Mouse (Mus musculus) thymus, postnatal 14 days (tissue): ENCODE data around the gene Mlxipl.

Experiments used
- DNase-seq: peaks from one replicate; pipeline ENCODE4 v3.0.0; 2021

The Mlxipl gene

DNA sequence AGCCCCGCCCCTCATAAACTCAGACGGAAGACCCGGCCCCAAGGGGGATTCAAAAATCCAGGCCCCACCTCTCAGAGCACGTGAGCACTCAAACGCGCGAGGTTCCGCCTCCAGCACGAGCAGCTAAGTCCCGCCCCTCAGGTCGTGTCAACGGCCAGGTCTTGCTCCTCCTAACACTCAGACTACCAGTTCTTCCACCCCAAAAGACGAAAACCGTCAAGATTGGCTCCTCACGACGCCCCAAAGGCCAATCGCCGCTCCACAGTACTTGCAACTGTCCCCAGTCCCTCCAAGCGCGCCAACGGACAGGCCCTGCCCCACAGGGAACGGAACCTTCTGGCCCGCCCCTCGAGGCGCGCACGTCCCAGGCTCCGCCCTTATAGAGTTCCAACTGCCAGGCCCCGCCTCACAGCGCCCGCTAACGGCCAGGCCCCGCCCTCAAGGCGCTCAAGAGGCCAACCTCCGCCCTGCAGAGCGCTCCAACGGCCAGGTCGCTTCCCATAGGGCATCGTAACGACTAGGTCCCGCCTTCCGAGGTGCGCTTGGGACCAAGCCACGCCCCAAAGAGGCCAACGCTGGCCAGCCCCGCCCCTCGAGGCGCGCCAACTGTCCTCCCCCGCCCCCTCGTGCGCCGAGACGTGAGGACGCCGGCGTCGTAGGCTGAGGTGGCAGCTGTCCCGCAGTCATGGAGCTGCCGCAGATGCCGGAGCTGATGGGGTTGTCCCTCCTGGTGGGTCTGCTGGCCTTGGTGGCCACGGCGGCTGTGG is 59.5 kb downstream of the Mlxipl start, which contains the start of gene Tbl2:
TSS of gene Tbl2 (plus strand) at position 605 of the 767 bp plus-strand sequence.
- DNase-seq = peak; percentile 99

DNA sequence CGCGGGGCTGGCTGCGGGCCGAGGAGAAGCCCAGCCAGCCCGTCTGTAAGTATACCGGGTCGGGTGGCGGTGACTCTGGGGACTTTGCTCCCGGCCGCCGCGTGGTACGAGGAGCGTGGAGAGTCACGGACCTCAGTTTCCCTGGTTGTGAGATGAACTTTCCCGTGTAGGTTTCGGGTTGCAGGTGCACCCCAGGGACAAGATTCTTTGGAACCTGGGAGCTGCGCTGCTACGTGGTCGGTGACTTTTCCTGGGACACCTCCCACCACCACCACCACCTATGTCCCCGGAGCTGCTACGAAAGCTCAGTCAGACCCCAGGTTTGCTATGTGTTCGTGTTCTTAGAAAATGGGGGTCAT is 60.1 kb downstream of the Mlxipl start:
- no peak for DNase-seq

- DNase-seq = no peak
These were observed 66.8 kb downstream of the Mlxipl start for GRCm38 (mm10) chr5:135156496-135156895.

- no peak for DNase-seq
These were observed 71.5 kb downstream of the Mlxipl start for GRCm38 (mm10) chr5:135161221-135161620.

GRCm38 (mm10) chr5:135161650-135162049 is 72.0 kb downstream of the Mlxipl start:
- no peak for DNase-seq

- no peak for DNase-seq
These were observed 72.7 kb downstream of the Mlxipl start for GRCm38 (mm10) chr5:135162361-135162760.

- no peak for DNase-seq
These were observed 73.1 kb downstream of the Mlxipl start for GRCm38 (mm10) chr5:135162821-135163220.

- DNase-seq = no peak
These were observed 77.2 kb downstream of the Mlxipl start for GRCm38 (mm10) chr5:135166909-135167308.

- no peak for DNase-seq
These were observed 77.8 kb downstream of the Mlxipl start for GRCm38 (mm10) chr5:135167469-135167868.

GRCm38 (mm10) chr5:135168063-135169062 is 78.7 kb downstream of the Mlxipl start, which contains the start of gene Bcl7b:
TSS of gene Bcl7b (plus strand) at chr5:135168283.
- DNase-seq = peak; percentile 96

GRCm38 (mm10) chr5:135169479-135169878 is 79.8 kb downstream of the Mlxipl start:
- no peak for DNase-seq

- DNase-seq = no peak
These were observed 82.1 kb downstream of the Mlxipl start for GRCm38 (mm10) chr5:135171688-135172220.

DNA sequence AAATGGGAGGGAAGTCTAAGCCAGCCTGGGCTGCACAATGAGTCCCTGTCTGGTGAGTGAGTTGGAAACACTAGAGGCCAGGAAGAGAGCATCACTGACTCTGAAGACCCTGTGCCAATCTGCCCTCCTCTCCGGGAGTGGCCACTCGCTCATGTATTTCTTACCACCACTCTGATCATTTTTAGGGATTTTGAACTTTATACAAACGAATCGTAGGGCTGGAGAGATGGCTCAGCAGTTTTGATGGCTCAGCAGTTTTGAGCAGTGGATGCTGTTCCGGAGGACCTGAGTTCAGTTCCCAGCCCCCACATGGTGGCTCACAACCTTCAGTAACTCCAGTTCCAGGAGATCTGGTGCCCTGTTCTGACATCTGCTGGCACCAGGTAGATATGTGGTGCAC is 83.3 kb downstream of the Mlxipl start:
- DNase-seq = no peak

DNA sequence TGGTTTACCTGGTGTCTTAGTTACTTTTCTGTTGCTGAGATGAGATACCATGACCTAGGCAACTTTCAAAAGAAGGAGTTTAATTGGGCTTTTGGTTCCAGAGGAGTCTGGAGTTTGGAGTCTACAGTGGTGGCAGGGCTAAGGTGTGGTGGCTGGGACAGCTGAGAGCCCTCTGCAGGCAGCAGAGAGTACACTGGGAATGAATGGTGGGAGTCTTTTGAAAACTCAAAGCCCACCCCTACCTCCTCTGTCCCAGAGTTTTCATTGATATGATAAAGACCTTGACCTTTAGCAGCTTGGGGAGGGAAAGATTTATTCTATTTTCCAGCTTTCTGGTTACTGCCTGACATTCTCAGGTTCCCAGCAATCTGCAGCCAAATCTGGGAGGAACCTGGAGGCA is 85.4 kb downstream of the Mlxipl start:
- DNase-seq = no peak

DNA sequence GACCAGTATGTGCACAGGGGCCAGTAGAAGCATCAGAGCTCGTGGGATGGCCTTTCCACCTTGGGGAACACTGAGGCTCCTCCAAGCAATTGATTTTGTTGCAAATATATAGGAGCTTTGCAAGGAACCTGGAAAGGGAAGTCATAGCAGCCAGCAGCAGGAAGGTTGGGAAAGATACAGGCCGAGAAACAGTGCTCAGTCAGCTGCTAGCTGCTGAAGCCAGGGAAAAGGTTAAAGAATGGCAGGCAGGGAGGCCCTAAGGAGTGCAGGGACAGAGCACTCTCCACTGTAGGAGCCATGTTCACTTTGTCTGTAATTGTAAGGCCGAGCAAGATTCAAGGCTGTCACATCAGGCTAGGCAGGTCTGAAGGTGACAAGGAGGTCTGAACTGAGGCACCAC is 88.8 kb downstream of the Mlxipl start:
- DNase-seq = no peak

- DNase-seq = no peak
These were observed 89.3 kb downstream of the Mlxipl start for GRCm38 (mm10) chr5:135178996-135179395.

DNA sequence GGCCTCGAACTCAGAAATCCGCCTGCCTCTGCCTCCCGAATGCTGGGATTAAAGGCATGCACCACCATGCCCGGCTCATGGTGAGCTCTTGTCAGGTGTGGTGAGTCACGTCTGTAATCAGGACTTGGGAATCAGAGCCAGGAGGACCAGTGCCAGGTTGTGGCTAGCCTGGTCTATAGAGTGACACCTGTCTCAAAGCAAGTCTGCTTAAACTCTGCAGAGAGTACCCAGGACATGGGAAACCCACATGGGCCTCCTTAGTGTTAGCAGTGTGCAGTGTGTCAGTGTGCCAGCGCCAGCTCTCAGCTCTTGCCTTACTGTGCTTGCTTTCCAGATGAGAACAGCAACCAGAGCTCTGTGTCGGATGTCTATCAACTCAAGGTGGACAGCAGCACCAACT is 89.9 kb downstream of the Mlxipl start:
- DNase-seq = no peak

DNA sequence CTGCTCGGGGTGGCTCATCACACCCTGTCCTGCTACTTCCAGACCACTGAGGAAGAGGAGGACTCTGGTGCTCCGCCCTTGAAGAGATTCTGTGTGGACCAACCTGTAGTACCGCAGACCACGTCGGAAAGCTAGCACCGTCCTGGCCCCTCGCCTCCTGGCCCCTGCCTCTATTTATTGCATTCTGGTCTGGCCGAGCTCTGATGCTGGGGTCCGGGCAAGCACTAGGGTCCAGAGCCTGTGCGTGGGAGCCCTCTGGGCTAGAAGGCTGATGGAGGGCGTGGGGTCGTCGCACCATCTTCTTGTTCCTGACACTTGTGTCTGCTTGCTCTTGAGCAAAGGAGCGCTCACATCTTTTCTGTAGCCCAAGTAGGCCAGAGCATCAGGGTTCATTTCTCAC is 91.1 kb downstream of the Mlxipl start:
- DNase-seq = no peak

GRCm38 (mm10) chr5:135181776-135182175 is 92.1 kb downstream of the Mlxipl start:
- no peak for DNase-seq

GRCm38 (mm10) chr5:135183131-135183861 is 93.6 kb downstream of the Mlxipl start:
- DNase-seq = peak; percentile 27

GRCm38 (mm10) chr5:135185016-135185415 is 95.3 kb downstream of the Mlxipl start:
- no peak for DNase-seq

DNA sequence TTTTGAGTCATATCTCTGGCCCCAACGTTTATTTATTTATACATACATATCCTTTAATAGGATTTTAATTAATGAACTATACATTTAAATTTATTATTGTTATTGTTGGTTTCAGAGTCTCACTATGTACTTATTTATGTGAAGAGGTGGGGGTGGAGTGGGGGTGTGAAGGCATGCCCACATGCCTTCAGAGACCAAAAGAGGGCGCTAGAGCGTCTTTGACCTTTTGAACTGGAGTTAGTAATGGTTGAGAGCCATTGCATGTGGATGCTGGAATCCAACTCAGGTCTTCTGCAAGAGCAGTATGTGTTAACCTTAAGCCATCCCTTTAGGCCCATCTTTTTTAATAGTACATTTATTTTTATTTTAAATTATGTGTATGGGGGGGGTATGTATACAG is 95.9 kb downstream of the Mlxipl start:
- DNase-seq = peak; percentile 42

DNA sequence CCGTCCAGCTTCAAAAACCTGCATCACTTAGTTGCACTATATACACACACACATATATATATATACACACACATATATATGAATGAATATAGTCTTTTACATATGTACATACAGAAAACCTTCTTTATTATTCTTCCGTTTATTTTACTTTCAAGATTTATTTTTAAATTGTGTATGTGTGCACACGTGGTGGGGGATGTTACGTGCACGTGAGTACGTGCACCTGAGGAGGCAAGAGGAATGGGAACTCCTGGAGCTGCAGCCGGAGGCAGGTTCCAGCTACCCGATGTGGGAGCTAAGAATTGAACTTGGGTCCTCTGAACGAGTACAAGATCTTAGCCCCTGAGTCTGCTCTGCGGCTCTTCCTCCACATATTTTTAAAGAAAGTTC is 96.5 kb downstream of the Mlxipl start:
- no peak for DNase-seq
